Mouse (Mus musculus) neural tube, embryonic 13.5 days (tissue): ENCODE data around the gene Gng7. TPM values are rescaled to one million over a fixed set of nuclear protein-coding genes. Genes with fewer than 3 reads are reported as not detected.

ENCODE experiments used
- ATAC-seq: fragments of 200-750 bp; cut with Nextera tagmentation; 2 replicates; pipeline ENCODE4 v1.8.0; 2017; ENCODE audit warnings: low read depth, mild to moderate bottlenecking, moderate TSS enrichment, moderate library complexity
- H3K27ac ChIP-seq: fragments of 300-500 bp; sonication (generic); replicated peaks from 2 replicates; pipeline ENCODE4 v1.5.1; 2015; ENCODE audit warnings: moderate library complexity, mild to moderate bottlenecking, inconsistent platforms
- H3K27me3 ChIP-seq: fragments of 300-500 bp; sonication (generic); 2 replicates; pipeline ENCODE4 v1.6.1; 2015; ENCODE audit warnings: mild to moderate bottlenecking, inconsistent platforms
- H3K36me3 ChIP-seq: fragments of 300-500 bp; sonication (generic); 2 replicates; pipeline ENCODE4 v1.6.1; 2015; ENCODE audit warnings: mild to moderate bottlenecking, inconsistent platforms
- H3K4me1 ChIP-seq: fragments of 300-500 bp; sonication (generic); replicated peaks from 2 replicates; pipeline ENCODE4 v1.6.1; 2015; ENCODE audit warnings: inconsistent platforms
- H3K4me2 ChIP-seq: fragments of 300-500 bp; sonication (generic); 2 replicates; pipeline ENCODE4 v1.6.1; 2015; ENCODE audit warnings: inconsistent platforms, mild to moderate bottlenecking, moderate library complexity
- H3K4me3 ChIP-seq: fragments of 300-500 bp; sonication (generic); 2 replicates; pipeline ENCODE4 v1.5.1; 2015; ENCODE audit warnings: mild to moderate bottlenecking, inconsistent platforms
- H3K9ac ChIP-seq: fragments of 300-500 bp; sonication (generic); 2 replicates; pipeline ENCODE4 v1.6.1; 2015; ENCODE audit warnings: moderate library complexity, mild to moderate bottlenecking, inconsistent platforms
- H3K9me3 ChIP-seq: fragments of 300-500 bp; sonication (generic); 2 replicates; pipeline ENCODE4 v1.6.1; 2016; ENCODE audit warnings: inconsistent platforms
- WGBS: fragments of 180-500 bp; shearing (Covaris S2); methylation state at CpG from one replicate; pipeline ENCODE4 v1.1.7; 2015; 5-methylcytosine and 5-hydroxymethylcytosine counted together
- polyA plus RNA-seq: library from polyadenylated mRNA; unstranded; fragments of >200 nt; fragmentation: Nextera tagmentation; extraction: Ambion mirVana; gene quantifications from 2 replicates; pipeline ENCODE4 v1.2.1, GENCODE M21; 2015

Gng7 gene
- polyA plus RNA-seq, 1 experiment from 2014 or later = 17.4 TPM

DNA sequence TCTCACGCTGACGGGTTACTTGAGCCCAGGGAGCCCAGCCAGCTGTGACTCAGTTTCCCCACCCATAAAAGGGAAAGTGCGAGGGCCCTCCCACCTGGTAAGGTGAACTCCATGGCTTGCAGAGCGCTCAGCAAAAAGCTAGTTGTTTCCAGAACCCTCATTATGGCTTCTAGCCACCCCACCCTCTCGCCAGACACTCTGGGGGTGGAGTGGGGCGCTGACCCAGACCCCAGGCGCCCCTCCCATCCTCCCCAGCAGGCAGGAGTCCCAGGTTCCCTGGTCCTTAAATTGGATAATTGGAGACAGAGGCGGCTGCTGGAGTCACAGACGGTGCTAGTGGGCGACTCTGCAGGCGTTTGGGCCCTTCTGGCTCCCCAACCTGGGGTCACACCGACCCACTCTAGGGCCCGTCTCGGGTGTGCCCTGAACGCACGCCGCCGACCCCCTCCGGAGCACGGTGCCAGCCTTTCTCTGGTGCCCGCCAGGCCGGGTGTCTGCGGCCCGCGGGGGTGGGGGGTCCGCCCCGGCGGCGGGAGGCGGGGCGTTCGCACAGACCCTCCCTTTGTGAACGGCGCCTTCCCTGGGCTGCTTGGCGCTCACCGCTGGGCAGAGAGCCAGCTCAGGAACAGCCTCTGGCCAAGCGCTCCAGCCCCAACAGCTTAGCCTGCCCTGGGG, 78.5 kb downstream of the Gng7 start:
- Histone ChIP-seq H3K4me3 (peak overlapping the region; percentile 30), H3K27ac (peak overlapping the region; percentile 70), H3K9ac (peak overlapping the region; percentile 58), H3K27me3 (peaks cover 77% of the 10 kb centered on the region), H3K36me3 (no peaks in the 10 kb centered on the region), H3K4me1 (peaks cover 93% of the 10 kb centered on the region), H3K9me3 (no peaks in the 10 kb centered on the region), H3K4me2 (peak overlapping the region; percentile 54)
- 1% methylated on average over 36 of the region's 37 CpGs for WGBS
- peak; percentile 20; the same call in 1 of the 2 replicates for ATAC-seq

DNA sequence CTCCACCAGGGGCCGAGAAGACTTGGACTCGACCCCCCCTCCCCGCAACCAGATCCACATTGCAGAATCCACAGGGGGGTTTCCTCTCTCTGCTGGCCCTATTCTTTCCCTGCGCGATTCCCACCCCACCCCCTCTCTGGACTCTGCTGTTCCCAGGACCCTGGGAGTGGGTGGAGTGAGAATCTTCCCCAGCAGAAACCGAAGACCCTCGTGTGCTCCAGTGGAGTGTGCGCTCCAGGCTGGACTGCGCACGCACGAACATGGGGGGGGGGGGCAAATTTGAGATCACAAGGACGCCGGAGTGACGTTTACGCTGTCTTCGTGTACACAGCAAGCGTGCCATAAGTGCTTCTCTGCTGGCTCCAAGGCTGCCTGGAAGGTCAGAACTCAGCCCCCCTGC, 79.0 kb downstream of the Gng7 start:
- H3K36me3 ChIP-seq = no peaks in the 10 kb centered on the region
- peak; percentile 16; the same call in 1 of the 2 replicates for ATAC-seq
- peak overlapping the region; percentile 58 for H3K9ac ChIP-seq
- H3K4me1 ChIP-seq = peaks cover 94% of the 10 kb centered on the region
- H3K9me3 ChIP-seq = no peaks in the 10 kb centered on the region
- WGBS = 3% methylated on average over 17 of the region's 17 CpGs
- H3K27me3 ChIP-seq = peaks cover 80% of the 10 kb centered on the region
- H3K27ac ChIP-seq = peak overlapping the region; percentile 70
- H3K4me2 ChIP-seq = peak overlapping the region; percentile 54
- H3K4me3 ChIP-seq = peak overlapping the region; percentile 30; the same call in 1 of the 2 replicates

DNA sequence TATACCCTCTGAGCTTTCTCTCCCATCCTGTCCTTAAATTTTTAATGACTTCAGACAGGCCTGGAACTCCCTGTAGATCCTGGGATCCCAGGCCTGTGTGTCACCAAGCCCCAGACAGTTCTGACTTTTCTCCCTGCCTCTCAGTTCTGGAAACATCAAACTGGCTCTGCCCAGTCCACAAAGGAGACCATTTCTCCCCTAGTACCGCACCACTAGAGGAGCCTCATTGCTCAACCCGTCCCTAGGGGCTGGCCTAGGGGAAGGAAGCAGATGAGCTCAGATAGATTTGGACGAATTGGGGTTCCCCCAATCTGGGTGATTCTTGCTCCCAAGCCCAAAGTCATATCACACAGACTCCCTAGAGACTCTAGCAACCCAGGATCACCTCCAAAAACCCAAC, 79.5 kb downstream of the Gng7 start:
- ATAC-seq = no peak
- Histone ChIP-seq H3K4me2 (peak overlapping the region; percentile 54), H3K9ac (no peak overlapping the region), H3K4me1 (peaks cover 94% of the 10 kb centered on the region), H3K9me3 (no peaks in the 10 kb centered on the region), H3K27ac (no peak overlapping the region), H3K36me3 (no peaks in the 10 kb centered on the region), H3K4me3 (no peak overlapping the region), H3K27me3 (peaks cover 82% of the 10 kb centered on the region)
- 0% methylated on average over 3 of the region's 3 CpGs for WGBS

DNA sequence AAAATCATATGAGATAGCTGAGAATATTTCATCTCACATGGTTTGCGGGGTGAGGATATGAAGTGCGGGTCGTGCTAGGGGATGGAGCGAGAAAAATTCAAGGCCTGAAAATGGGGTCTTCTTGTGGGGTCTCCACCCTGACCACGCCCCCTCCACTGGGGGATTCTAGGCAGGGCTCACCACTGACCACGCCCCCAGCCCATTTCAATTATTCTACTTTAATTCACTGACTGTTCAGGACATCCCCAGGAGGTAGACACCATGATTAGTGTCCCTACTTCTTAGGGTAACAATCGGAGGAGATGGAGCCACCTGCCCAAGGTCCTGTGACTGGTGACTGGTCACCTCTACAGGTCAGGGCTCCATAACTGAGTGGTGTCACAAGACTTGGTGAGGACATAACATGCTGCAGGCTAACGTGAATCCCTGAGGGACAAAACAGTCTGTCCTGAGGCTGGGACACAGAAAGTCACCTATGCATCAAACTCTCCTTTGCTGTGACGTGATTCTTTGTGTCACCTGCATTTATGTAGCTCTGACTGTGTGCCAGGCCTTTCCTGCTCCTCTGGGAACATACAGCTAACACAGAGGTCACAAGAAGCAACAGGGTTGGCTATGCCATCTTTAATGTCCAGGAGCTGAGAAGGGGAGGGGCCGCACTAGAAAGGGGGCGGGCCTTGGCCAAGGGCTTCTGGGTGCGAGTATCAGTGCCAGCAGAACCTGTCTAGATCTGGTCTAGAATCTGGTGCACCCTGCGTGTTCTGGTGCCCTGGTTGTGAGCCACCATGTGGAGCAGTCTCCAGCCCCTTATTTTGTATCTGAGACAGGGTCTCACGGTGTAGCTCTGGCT, 80.4 kb downstream of the Gng7 start:
- Histone ChIP-seq H3K9ac (no peak overlapping the region), H3K4me2 (peak overlapping the region; percentile 45; the same call in 1 of the 2 replicates), H3K27me3 (peaks cover 82% of the 10 kb centered on the region), H3K36me3 (no peaks in the 10 kb centered on the region), H3K9me3 (no peaks in the 10 kb centered on the region), H3K4me1 (peaks cover 91% of the 10 kb centered on the region), H3K27ac (no peak overlapping the region), H3K4me3 (no peak overlapping the region)
- 31% methylated on average over 14 of the region's 14 CpGs for WGBS
- ATAC-seq = no peak

DNA sequence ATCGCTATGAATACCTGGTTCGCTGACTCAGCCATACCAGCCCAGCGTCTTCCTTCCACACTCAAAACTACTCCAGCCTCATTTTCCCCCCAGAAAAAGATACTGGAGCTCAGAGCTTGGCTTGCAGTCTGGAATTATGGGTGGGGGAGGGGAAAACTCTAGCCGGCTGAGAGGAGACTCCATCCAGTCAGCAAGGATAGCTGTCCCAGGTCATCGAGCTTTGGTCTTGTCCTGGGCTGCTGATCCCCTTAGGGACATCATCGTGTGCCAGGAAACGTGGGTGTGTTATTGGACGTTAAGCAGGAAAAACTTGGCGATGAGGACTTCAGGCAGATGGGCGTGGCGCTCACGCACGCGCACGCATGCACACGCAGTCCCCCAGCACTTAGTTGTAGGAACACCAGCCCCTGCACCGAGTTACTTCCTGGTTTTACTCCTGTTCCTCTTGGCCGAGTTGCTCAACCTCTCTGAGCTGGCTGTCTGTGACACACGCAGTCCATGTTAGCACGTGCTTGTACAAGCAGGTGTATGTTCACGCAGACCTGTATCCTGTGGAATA, 81.2 kb downstream of the Gng7 start:
- Histone ChIP-seq H3K4me2 (peak overlapping the region; percentile 45), H3K27me3 (peaks cover 81% of the 10 kb centered on the region), H3K4me1 (peaks cover 89% of the 10 kb centered on the region), H3K4me3 (peak overlapping the region; percentile 10; the same call in 1 of the 2 replicates), H3K9ac (0 out of 2 replicates have a peak overlapping the region, but pooled peaks have one; percentile 38), H3K27ac (no peak overlapping the region), H3K36me3 (no peaks in the 10 kb centered on the region), H3K9me3 (no peaks in the 10 kb centered on the region)
- ATAC-seq = no peak
- WGBS = 3% methylated on average over 21 of the region's 21 CpGs

DNA sequence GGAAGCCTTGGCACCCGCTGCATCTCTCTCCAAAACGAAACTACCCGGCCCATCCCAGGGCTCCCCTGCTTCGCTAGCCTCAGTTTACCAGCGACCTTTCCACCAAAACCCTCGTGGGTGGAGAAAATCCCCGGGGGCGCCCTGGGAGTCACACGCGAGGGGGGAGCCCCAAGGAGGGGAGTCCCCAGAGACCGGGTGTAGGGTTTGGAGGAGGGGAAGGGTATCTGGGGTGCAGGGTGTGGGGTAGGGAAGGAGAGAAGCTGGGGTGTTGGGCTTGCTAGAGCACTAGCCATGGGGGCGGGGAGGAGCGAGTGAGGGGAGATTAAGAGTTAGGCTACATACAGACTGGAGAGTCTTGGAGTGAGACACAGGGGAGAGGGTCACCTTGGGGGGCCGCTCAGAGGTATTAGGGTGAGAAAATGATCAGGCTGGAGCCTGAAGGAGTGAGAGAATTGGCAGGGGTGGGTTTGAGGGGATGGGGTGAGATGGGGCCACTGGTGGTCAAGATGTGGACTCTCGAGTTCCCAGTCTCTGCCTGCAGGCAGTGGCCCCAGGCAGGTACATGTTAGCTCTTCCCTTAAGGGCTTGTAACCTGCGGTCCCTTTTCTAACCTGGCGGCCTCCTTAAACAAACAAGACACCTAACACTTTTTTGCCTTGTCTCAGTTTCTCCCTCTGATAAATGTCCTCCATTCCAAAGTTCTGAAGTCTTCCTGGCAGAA, 81.9 kb downstream of the Gng7 start:
- Histone ChIP-seq H3K27ac (no peak overlapping the region), H3K36me3 (no peaks in the 10 kb centered on the region), H3K4me3 (peak overlapping the region; percentile 46), H3K9ac (peak overlapping the region; percentile 54; the same call in 1 of the 2 replicates), H3K27me3 (peaks cover 75% of the 10 kb centered on the region), H3K9me3 (no peaks in the 10 kb centered on the region), H3K4me1 (peaks cover 83% of the 10 kb centered on the region), H3K4me2 (peak overlapping the region; percentile 83)
- 2% methylated on average over 17 of the region's 17 CpGs for WGBS
- no peak for ATAC-seq

DNA sequence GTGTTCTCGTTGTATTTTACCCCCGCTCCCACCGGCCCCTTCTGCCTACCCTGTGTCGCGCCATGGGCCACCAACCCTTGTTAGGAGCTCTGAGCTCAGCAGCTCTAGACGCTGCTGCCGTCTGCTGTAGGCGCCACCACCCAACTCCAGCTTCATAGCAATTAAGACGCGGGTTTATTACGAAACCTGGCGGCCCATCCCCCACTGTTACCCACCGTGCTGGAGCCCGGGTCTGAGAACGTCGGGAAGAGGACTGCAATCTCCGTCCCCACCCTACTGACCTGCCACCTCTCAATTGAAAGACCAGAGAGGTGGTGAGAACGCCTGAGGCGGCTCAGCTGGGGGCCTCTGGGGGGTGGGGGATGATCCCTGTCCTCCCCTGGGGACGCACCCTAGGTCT, 82.5 kb downstream of the Gng7 start:
- no peak overlapping the region for H3K27ac ChIP-seq
- H3K4me2 ChIP-seq = peak overlapping the region; percentile 83
- H3K36me3 ChIP-seq = no peaks in the 10 kb centered on the region
- peaks cover 76% of the 10 kb centered on the region for H3K4me1 ChIP-seq
- whole genome bisulfite sequencing = 1% methylated on average over 20 of the region's 20 CpGs
- peaks cover 68% of the 10 kb centered on the region for H3K27me3 ChIP-seq
- H3K9ac ChIP-seq = peak overlapping the region; percentile 54; the same call in 1 of the 2 replicates
- peak overlapping the region; percentile 46 for H3K4me3 ChIP-seq
- no peak for ATAC-seq
- no peaks in the 10 kb centered on the region for H3K9me3 ChIP-seq

DNA sequence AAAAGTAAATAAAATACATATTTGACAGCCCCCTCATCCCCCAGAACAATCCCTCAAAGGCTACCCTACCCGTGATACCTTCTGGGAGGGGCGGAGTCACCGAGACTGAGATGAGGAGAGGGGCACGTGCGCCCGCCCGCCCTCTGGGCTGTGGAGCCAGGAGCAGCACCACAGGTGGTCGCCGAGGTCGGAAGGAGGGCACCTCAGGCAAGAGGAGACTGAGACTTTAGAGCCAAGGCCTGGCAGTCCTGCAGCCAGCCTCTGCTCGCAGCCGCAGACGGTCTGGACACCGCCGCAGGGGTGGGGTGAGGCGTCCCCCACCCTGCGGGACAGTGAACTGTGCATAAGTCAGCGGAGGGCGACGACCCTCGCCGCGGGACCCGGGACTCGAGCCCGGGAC, 83.0 kb downstream of the Gng7 start:
- H3K9ac ChIP-seq = no peak overlapping the region

DNA sequence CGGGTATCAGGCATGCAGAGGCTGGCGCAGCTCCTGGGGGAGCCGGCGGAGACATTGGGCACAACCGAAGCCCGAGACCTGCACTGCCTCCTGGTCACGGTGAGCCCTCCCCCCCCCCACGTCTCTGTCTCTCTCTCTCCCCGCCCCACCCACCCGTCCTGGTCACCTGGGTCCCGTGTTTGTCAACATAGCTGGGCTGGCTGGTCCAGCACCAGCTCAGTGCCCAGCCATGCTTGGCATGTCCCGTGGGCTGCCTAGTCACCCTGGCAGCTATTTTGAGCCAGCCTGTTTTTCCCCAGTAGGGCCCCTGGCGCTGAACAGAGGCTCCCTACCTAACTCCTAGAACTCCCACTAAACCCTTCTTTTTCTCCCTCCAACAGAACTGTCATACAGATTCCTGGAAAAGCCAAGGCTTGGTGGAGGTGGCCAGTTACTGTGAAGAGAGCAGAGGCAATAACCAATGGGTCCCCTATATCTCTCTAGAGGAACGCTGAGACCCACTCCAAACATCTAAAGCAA, 83.5 kb downstream of the Gng7 start:
- H3K4me3 ChIP-seq = peak overlapping the region; percentile 46
- H3K4me1 ChIP-seq = peaks cover 66% of the 10 kb centered on the region
- peak overlapping the region; percentile 73 for H3K9ac ChIP-seq
- H3K9me3 ChIP-seq = no peaks in the 10 kb centered on the region
- no peak overlapping the region for H3K27ac ChIP-seq
- peaks cover 59% of the 10 kb centered on the region for H3K27me3 ChIP-seq
- WGBS = 5% methylated on average over 11 of the region's 14 CpGs
- H3K4me2 ChIP-seq = peak overlapping the region; percentile 83
- ATAC-seq = no peak
- H3K36me3 ChIP-seq = no peaks in the 10 kb centered on the region

More for the DNA sequence above, 83.0 kb downstream of the Gng7 start:
- peaks cover 63% of the 10 kb centered on the region for H3K27me3 ChIP-seq
- under 1% methylated on average over 26 of the region's 26 CpGs for WGBS
- no peak for ATAC-seq
- no peaks in the 10 kb centered on the region for H3K36me3 ChIP-seq
- H3K9me3 ChIP-seq = no peaks in the 10 kb centered on the region
- H3K27ac ChIP-seq = no peak overlapping the region
- H3K4me1 ChIP-seq = peaks cover 71% of the 10 kb centered on the region
- H3K4me2 ChIP-seq = peak overlapping the region; percentile 83
- H3K4me3 ChIP-seq = peak overlapping the region; percentile 46

DNA sequence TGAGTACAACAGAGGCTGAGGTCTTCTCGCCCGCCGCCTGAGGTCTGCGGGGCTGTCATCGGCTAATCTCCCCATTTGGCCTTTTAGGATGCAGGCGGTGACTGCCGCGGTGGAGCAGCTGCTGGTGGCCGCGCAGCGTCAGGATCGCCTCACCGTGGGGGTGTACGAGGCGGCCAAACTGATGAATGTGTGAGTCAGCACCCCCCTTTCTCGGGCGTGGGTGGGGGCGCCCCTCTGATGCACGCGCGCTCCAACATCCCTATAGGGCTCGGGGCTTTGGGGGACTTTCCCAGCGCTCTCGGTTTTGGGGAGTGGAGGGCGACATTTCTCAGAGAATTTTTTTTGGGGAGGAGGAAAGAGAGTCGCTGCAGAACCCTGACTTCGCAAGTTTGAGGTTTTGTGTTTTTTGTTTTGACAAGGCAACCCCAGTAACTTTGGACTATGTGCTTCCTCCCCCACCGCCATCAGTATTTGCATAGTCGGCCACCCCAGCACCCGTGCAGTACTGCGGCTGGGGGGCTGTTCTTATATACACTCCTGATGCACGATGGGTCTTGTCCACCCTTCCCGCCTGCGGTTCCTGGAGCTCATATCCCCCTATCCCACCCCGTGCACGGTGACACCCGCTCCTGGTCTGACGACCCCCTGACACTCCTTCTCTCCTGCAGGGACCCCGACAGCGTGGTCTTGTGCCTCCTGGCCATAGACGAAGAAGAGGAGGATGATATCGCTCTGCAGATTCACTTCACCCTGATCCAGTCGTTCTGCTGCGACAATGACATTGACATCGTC, 84.2 kb downstream of the Gng7 start:
- H3K27me3 ChIP-seq = peaks cover 52% of the 10 kb centered on the region
- peak; percentile 19; the same call in 1 of the 2 replicates for ATAC-seq
- no peak overlapping the region for H3K27ac ChIP-seq
- H3K9me3 ChIP-seq = no peaks in the 10 kb centered on the region
- peak overlapping the region; percentile 73 for H3K9ac ChIP-seq
- peak overlapping the region; percentile 46 for H3K4me3 ChIP-seq
- peaks cover 60% of the 10 kb centered on the region for H3K4me1 ChIP-seq
- H3K4me2 ChIP-seq = peak overlapping the region; percentile 83
- H3K36me3 ChIP-seq = no peaks in the 10 kb centered on the region
- WGBS = under 1% methylated on average over 45 of the region's 45 CpGs
